Mouse (Mus musculus) cerebellum, adult 18-20 months (tissue): ENCODE results near the gene Mdp1.

Source experiments
- DNase-seq, 2 experiments: peaks; one replicate each; pipeline ENCODE4 v3.0.0; 2021

Gene Mdp1

DNA sequence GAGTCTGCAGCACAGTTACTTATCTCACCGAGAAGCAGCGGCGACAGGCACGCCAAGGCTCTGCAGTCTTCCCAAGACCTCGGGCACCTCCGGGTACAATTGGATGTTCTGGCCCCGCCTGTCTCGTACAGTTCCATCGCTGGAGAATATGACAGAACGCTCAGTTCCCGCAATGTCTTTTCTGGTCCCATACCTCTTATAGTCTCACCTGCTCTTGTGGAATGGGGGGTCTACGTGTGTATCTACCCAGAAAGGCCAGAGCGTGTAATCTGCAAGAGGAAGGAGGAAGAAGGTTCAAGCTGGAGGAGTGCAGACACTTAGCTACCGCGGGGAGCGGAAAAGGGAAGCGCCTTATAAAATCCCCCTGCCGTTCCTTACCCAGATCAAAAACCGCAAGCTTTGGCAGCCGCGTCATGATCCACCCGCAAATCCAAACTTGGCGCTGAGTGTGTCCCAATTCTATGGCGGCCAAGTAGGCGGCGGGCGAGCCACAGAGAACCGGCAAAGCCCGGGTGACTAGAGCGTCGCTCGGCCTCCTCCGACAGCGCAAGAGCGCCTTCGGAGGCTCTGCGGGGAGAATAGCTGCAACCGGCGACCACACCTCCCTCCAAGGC is at the start of gene Mdp1:
TSS of gene Mdp1 (minus strand) at position 549 of the 614 bp plus-strand sequence.
- DNase-seq, result peak; percentile 80 to 84

GRCm38 (mm10) chr14:55709509-55709908 is 49.2 kb upstream of the Mdp1 start:
- DNase-seq, result no peak

DNA sequence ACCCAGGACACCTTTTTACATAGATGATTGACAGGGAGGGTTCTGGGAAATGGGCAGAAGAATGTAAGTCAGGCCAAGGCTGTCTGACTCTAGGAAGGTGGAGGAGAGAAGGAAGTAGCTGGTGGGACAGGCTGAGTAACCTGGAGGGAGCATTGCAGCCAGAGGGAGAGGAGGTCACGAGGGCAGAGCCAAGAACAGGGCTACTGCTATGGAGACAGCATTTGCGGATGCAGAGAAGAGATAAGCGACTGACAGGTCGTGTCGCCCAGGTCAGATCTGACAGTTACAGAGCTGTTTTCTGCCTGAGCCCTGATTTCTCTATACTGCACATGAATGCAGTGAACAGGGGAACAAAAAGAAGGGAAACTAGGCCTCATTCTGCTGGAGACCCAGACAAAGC is 47.1 kb upstream of the Mdp1 start:
- no peak for DNase-seq

GRCm38 (mm10) chr14:55706051-55706600 is 45.8 kb upstream of the Mdp1 start:
- no peak for DNase-seq

- no peak for DNase-seq
Observed at GRCm38 (mm10) chr14:55702761-55703160, 42.5 kb upstream of the Mdp1 start.

- no peak for DNase-seq
Observed at GRCm38 (mm10) chr14:55701131-55701530, 40.8 kb upstream of the Mdp1 start.

- DNase-seq, result no peak
Observed at GRCm38 (mm10) chr14:55697226-55697625, 36.9 kb upstream of the Mdp1 start.

DNA sequence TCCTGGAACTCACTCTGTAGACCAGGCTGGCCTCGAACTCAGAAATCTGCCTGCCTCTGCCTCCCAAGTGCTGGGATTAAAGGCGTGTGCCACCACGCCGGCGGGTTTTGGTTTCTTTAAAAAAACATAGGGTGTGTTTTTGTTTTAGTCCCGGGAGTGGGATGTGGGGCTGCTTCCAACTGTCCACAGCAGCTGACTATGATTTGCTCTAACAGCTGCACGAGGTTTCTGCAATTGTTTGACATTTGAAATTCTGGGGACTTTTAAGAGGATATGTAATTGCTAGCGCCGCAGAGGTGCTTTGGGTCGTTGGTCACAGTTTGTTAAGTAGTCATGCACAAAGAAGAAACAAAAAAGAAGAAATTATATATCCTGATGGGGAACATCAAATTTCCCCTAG is 29.1 kb upstream of the Mdp1 start:
- DNase-seq, result no peak

DNA sequence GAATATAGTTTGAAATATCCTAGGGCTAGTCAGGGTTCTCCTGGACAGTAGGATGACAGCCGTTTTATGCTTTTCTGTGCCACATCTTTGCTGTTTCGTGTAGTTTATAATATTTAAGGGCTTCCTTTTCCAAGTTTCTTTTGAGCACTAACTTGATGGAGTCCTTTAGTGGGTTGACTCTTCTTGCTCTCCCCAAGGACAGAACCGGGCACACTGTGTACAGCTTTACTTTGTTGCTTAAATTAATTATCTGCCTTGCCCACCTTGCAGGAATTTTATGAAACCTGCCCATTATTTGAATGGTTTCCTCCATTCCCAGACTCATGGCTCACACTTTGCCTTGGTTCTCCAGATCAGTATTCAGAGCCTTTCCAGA is 21.8 kb upstream of the Mdp1 start:
- DNase-seq, result no peak

GRCm38 (mm10) chr14:55681160-55682117 is 21.1 kb upstream of the Mdp1 start, which contains the start of gene Tinf2:
Gene Tinf2, minus strand, starts transcription at chr14:55681820.
- DNase-seq, result peak; percentile 96 to 97

- no peak for DNase-seq
Observed at GRCm38 (mm10) chr14:55677615-55678014, 17.3 kb upstream of the Mdp1 start.

DNA sequence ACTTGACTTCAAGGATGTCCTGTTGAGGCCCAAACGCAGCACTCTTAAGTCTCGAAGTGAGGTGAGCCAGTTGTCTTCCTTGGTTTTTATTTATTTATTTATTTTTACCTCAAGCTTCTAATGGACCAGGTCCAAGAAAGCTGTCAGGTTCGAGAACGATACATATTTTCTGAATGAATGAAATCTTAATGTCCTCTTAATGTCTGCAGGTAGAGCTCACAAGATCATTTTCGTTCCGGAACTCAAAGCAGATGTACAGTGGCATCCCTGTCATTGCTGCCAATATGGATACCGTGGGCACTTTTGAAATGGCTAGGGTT is 12.4 kb upstream of the Mdp1 start:
- DNase-seq, result no peak

DNA sequence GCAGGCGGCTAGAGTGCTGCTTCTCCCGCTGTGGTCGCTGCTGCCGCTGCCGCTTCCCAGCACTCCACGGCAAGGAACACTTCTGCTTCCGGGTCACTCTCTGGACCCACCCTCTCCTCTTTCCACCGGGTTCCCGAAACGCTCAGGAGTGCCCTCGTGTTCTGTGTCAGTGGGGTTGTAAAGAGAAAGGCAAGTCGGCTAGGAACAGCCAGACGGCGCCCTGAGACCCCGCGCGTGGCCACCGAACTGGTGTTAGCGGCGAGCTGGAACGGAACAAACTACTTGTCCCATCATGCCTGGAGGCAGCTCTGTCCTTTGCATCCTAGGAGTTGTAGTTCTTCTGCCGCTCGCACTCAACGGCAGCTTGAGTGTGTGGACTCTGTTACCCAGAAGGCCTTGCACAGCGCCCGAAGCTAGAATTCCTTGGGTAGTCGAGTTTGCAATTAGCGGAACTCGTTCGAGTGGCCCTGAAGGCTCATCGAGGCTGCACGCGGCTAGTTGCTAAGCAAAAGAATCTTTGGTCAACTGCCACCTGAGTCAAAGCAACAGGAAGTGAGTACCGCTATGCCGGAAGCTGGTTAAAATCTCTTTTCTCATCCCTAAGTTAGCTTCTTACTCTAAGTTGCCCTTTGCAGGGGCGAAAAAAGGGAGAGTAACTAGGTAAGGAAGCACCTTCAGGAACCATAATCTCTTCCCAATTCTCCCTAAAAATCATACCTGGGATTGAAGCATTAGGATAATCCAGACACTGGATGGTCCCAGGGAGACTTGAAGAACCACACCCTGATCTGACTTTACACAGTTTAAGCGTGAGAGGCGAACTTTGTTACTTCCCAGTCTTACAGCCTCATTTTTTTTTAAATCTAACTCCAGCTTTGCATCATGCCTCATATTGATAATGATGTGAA is 11.8 kb upstream of the Mdp1 start, which contains the start of the genes Gmpr2 and Nedd8:
TSS of gene Gmpr2 (plus strand) at position 109 of the 908 bp plus-strand sequence.
TSS of gene Nedd8 (minus strand) at position 292 of the 908 bp plus-strand sequence.
- peak; percentile 88 to 95 for DNase-seq

DNA sequence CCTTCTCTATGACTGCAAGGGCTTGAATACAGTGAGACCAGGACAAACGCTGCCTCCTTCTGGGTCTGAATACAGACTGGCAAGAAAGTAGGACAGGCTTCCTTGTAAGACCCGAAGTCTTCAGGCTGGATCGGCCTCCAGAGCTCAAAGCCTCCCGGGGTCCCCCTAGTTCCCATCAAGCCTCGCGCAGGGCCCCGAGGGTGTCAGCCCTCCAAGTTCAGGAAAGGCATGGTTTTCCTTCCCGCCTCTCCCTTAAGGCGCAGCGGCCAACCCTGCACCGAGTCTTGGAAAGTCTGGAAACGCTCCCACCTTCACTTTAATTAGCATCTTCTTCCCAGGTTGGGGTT is 11.2 kb upstream of the Mdp1 start:
- DNase-seq, result no peak

DNA sequence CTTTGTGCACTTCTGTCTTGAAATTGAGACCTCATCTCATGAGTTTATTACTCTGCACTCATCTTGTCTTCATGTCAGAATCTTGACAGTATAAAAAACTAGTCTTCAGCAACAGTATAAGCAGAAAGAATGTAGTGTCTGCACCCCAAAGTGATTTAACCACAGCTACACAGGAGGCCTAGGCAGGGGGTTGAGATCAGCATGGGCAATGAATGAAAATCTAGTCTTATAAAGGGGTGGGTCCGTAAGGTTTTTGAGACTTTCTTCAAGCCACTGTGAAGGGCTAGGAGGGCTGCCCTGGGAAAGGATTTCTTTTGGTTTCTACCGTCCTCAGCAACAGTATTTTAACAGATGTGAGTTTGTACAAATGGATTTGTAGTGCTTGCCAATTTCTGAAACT is 328 bp upstream of the Mdp1 start:
- DNase-seq, result no peak

- DNase-seq, result no peak
Observed at GRCm38 (mm10) chr14:55658011-55658410, 2.3 kb downstream of the Mdp1 start.

GRCm38 (mm10) chr14:55656935-55657334 is 3.4 kb downstream of the Mdp1 start:
- DNase-seq, result no peak

- DNase-seq, result no peak
Observed at GRCm38 (mm10) chr14:55651528-55651927, 8.8 kb downstream of the Mdp1 start.

DNA sequence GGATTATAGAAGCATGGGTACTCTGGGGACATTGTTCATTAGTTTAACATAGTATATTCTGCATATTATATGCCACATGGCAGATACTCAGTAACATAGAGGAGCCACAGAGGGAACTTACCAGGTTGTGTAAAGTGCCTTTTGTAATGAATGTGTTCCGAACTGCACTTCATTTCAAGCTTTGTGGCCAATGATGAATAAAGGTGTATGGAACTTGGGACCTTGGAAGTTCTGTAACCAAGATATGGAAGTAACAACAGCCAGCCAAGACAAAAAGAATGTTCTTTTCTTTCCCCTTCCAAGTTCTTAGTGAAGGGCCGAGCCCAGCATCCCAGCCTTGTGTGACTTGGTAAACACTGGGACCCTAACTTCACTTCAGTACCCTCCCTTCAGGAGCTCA is 10.4 kb downstream of the Mdp1 start, which contains the start of gene Tssk4:
TSS of gene Tssk4 (plus strand) at position 301 of the 400 bp plus-strand sequence.
- DNase-seq, result no peak

DNA sequence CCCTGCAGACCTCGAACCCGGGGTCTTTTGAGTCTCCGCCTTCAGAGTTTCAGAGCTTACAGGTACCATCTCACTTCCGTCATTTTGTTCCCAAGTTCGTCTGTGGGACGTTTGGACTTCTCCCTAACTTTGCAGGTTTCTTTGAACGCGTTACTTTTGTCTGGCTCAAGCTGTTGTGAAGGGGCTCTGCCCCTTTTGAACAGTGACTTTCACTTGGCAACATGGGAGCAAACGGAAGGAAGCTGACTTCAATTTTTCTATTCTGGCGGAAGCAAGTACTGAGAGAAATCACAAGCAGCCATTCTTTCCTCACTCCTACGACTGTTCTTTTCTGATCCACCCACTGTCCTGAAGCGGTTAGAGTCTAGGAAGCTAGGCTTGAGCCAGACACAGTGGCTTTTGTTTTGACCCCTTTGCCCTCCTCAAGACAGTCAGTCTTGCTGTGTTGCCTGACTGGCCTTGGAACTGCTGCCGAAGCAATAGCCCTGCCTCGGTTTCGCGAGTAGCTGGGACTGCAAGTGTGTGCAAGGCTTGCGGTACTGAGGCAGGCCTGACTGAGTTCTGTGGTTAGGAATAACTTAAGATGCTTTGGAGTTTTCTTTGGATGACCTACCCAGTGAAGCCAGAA is 15.9 kb downstream of the Mdp1 start:
- no peak for DNase-seq

- peak; percentile 78 to 90 for DNase-seq
Observed at GRCm38 (mm10) chr14:55643060-55643907, 17.0 kb downstream of the Mdp1 start, which contains the start of gene Tm9sf1. Gene Tm9sf1, minus strand, starts transcription at chr14:55643806.
